17 mouse cellular contexts compared by ENCODE assay signal in the genomic region with DNA sequence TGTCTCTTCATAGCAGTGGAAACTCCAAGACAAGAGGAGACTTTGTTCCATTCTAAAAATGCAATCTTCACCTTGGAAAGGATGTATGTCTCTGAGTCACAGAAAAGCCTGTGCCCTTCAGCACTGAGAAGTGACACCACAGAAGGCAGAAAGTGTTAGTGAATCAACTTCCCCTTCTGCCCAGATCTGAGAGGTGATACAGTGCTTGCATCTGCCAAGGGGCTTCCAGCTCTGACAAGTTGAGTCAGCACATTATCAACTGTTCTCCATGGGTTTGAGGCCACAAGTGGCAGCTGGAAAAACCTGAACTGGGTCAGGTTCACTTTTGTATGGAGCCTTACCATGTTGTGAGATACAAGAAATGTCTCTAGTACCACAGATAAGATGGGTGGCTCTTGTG. TPM values are rescaled to one million over a fixed set of nuclear protein-coding genes. Genes with fewer than 3 reads are reported as not detected.
A peak's percentile ranks its signal among the peaks of the same experiment; 100 is the strongest.
DNase-seq lines count a peak whose midpoint lies in the region; ATAC-seq and TF ChIP-seq lines count a peak whose summit lies in the region.
"Had no signal": no experiment of that assay in that cellular context is flagged by ENCODE, and none has a peak within 500 bp of the region (broad histone marks: within the 10 kb centered on the region; RNA-seq: fewer than 3 reads in every experiment).

No protein-coding gene starts in this region.

- intact Hi-C loops in heart, postnatal 14 days (cut with DNase I), result no loop called here

- H3K9me3 ChIP-seq in CH12.LX (replicated peaks; ENCODE audit: low read length), result peaks cover 3% of the 10 kb centered on the region
- H3K9me3 ChIP-seq in forebrain, embryonic 14.5 days (replicated peaks; ENCODE audit: control insufficient read depth, low read length), result no peaks in the 10 kb centered on the region
- H3K9me3 ChIP-seq: hindbrain, embryonic 12.5 days; neural tube, embryonic 13.5 days had no signal

- H3K36me3 ChIP-seq in CH12.LX (replicated peaks in 1 of 2; ENCODE audit: control insufficient read depth in 1 of 2, insufficient read depth in 1 of 2, low read length in 1 of 2), result no peaks in the 10 kb centered on the region
- no peaks in the 10 kb centered on the region for H3K36me3 ChIP-seq in forebrain, embryonic 14.5 days (ENCODE audit: control insufficient read depth, insufficient read depth, low read length)
- H3K36me3 ChIP-seq: hindbrain, embryonic 12.5 days; neural tube, embryonic 13.5 days had no signal

- TF ChIP-seq RAD21 in CH12.LX (IDR thresholded peaks at IDR 0.05; ENCODE audit: low read depth, low read length), result no peak

- no peaks in the 10 kb centered on the region for H3K27me3 ChIP-seq in CH12.LX (replicated peaks)
- H3K27me3 ChIP-seq in forebrain, embryonic 14.5 days (replicated peaks; ENCODE audit: control insufficient read depth, insufficient read depth, low read length), result no peaks in the 10 kb centered on the region
- H3K27me3 ChIP-seq: hindbrain, embryonic 12.5 days; neural tube, embryonic 13.5 days had no signal

- H3K4me3 ChIP-seq in CH12.LX (replicated peaks in 1 of 3; ENCODE audit: low read depth in 2 of 3, low read length in 2 of 3, poor library complexity in 1 of 3), result no peak overlapping the region
- H3K4me3 ChIP-seq in forebrain, embryonic 14.5 days (ENCODE audit: low read depth, low read length), result no peak overlapping the region
- H3K4me3 ChIP-seq: erythroblast, embryonic 14.5 days; hindbrain, embryonic 12.5 days; neural tube, embryonic 13.5 days had no signal

- peak; percentile 79 for DNase-seq in 416B (ENCODE audit: low read depth)
- peak; percentile 73 for DNase-seq in CH12.LX (ENCODE audit: extremely low read depth)
- peak; percentile 33 to 39 for DNase-seq in natural killer cell, adult 2 months (ENCODE audit: low spot score in 2 of 2)
- DNase-seq in forebrain, embryonic 14.5 days (ENCODE audit: low spot score), result no peak
- no peak for DNase-seq in heart, postnatal 14 days
- no peak for DNase-seq in layer of hippocampus, postnatal 36 days
- DNase-seq: cerebellum, adult 11-12 months; cerebellum, postnatal 25 days; kidney, postnatal 4 days; lung, adult 2 months; thymus, postnatal 36 days had no signal

- H3K4me1 ChIP-seq in CH12.LX (ENCODE audit: control insufficient read depth in 1 of 2, insufficient read depth in 2 of 2), result peaks cover 5 to 45% of the 10 kb centered on the region in 2 experiments
- no peaks in the 10 kb centered on the region for H3K4me1 ChIP-seq in forebrain, embryonic 14.5 days (ENCODE audit: control insufficient read depth, insufficient read depth, low read length)
- H3K4me1 ChIP-seq: hindbrain, embryonic 12.5 days; neural tube, embryonic 13.5 days had no signal

- TF ChIP-seq POLR2A in CH12.LX (IDR thresholded peaks at IDR 0.05; ENCODE audit: low read depth, low read length), result no peak

- in situ Hi-C loops in CH12.LX (cut with MboI; ENCODE audit: low pct_ligation_motif_present, low pct_unique_long_range_greater_than_20kb, low sequenced_read_pairs), result no loop called here

- ATAC-seq in granulocyte monocyte progenitor cell, adult 5-6 weeks (replicated peaks; ENCODE audit: poor library complexity, severe bottlenecking), result peak; percentile 70
- ATAC-seq in forebrain, embryonic 14.5 days, result no peak
- ATAC-seq: forebrain, embryonic 16.5 days; inflammation-experienced regulatory T-cells, adult 6 months had no signal

- H3K4me2 ChIP-seq in CH12.LX (ENCODE audit: insufficient read depth, low read depth, poor library complexity, severe bottlenecking), result no peak overlapping the region
- no peak overlapping the region for H3K4me2 ChIP-seq in forebrain, embryonic 14.5 days (ENCODE audit: low read length)
- H3K4me2 ChIP-seq: hindbrain, embryonic 12.5 days; neural tube, embryonic 13.5 days had no signal

- no peak; the same call in 1 of the 2 replicates for TF ChIP-seq EP300 in CH12.LX (IDR thresholded peaks at IDR 0.05; ENCODE audit: low read length)

- no peak overlapping the region for H3K9ac ChIP-seq in CH12.LX (ENCODE audit: insufficient read depth, low read depth)
- H3K9ac ChIP-seq in forebrain, embryonic 14.5 days (ENCODE audit: low read length), result no peak overlapping the region
- H3K9ac ChIP-seq: hindbrain, embryonic 12.5 days; neural tube, embryonic 13.5 days had no signal

- no peaks in the 10 kb centered on the region for H3K79me2 ChIP-seq in CH12.LX (replicated peaks; ENCODE audit: control insufficient read depth, extremely low read depth, insufficient read depth, poor library complexity, severe bottlenecking)

- H3K27ac ChIP-seq in CH12.LX (ENCODE audit: insufficient read depth, low read depth), result no peak overlapping the region
- no peak overlapping the region for H3K27ac ChIP-seq in forebrain, embryonic 14.5 days (ENCODE audit: low read depth, low read length)
- H3K27ac ChIP-seq: hindbrain, embryonic 12.5 days; neural tube, embryonic 13.5 days had no signal

- dilution Hi-C loops in CH12.LX (cut with MboI; ENCODE audit: extremely low pct_ligation_motif_present, extremely low pct_unique_long_range_greater_than_20kb, low sequenced_read_pairs), result no loop called here

- TF ChIP-seq CTCF in CH12.LX (conservative IDR thresholded peaks at IDR 0.05 in 1 of 2, IDR thresholded peaks at IDR 0.05 in 1 of 2; ENCODE audit: low read depth in 2 of 2, low read length in 2 of 2), result no peak

TF ChIP-seq in CH12.LX, 34 proteins besides CTCF, POLR2A, EP300 and RAD21:
- TF ChIP-seq MEF2A (IDR thresholded peaks at IDR 0.05; ENCODE audit: borderline replicate concordance, low read depth, low read length) (no peak), MAFK (IDR thresholded peaks at IDR 0.05; ENCODE audit: insufficient replicate concordance, low read length) (peak; percentile 82; the same call in 1 of the 2 replicates)

RNA-seq across cellular contexts. Expression of gene Cdc42ep3, which starts 55.9 kb away (rescaled TPM):
- total RNA-seq in CH12.LX (2012; rRNA removed) (3.9 and 5.5 TPM in 2 replicates), CH12.LX (2014; rRNA removed) (25.6 and 30.8 TPM in 2 replicates)
- 7.6 and 8.2 TPM in 2 replicates for polyA plus RNA-seq in CH12.LX (2012; ENCODE audit: insufficient read length, low read depth)
- total RNA-seq in granulocyte monocyte progenitor cell, adult 5-6 weeks (2014; fragmentation: Nextera tagmentation), result 38.1 and 45.1 TPM in 2 replicates
- total RNA-seq in granulocyte monocyte progenitor cell, adult 5-6 weeks (2017), result 80.7 and 88.2 TPM in 2 replicates
- 41.3 and 42.4 TPM in 2 replicates for polyA plus RNA-seq in forebrain, embryonic 14.5 days (2014; fragmentation: Nextera tagmentation; extraction: Ambion mirVana)
- total RNA-seq in heart, postnatal 14 days (2021), result 10 to 100 TPM; 28.3 to 36.2 TPM
- 1 to 10 TPM; 3.4 to 5.1 TPM for total RNA-seq in layer of hippocampus, postnatal 36 days (2021)

Comparison
In these comparisons a context has a peak if more than half of its experiments do, and no peak if none do; other contexts are left out.
1. DNase-seq: peak in 416B (single experiment), CH12.LX (single experiment) and natural killer cell, adult 2 months (2 of 2); none in forebrain, embryonic 14.5 days (single experiment), heart, postnatal 14 days (0 of 2) and layer of hippocampus, postnatal 36 days (0 of 2).